In the genomic region with DNA sequence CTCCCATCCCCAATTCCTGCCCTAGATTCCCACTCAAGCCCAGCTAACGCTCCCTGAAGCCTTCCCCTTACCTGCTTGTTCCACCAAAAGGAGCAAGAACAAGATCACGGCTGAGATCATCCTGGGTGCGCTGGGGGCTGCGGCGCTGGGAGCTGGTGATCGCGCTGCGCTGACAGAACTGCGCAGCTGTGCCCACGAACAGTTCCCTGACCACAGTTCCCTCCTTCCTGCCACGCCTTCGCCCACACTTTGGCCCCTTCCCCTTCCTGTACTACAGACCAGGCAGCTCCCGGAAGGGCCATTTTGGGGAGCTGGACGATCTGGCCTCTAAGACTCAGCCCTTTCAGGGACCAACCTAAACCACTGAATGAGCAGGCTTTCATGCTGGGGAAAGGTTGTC, we compare ENCODE assay signal across 8 mouse cellular contexts. TPM values are rescaled to one million over a fixed set of nuclear protein-coding genes. Genes with fewer than 3 reads are reported as not detected.
DNase-seq lines count a peak whose midpoint lies in the region; ATAC-seq and TF ChIP-seq lines count a peak whose summit lies in the region.

A gene (minus strand): TSS at position 240 of the 400 bp plus-strand sequence.

- no peaks in the 10 kb centered on the region for H3K9me3 ChIP-seq in limb, embryonic 13.5 days

- no peaks in the 10 kb centered on the region for H3K27me3 ChIP-seq in limb, embryonic 13.5 days
- H3K27me3 ChIP-seq in myocyte (ENCODE audit: control insufficient read depth, insufficient read depth, insufficient read length) = no peaks in the 10 kb centered on the region

- ATAC-seq in limb, embryonic 13.5 days (ENCODE audit: low FRiP score, low read depth) = no peak

- no peak for TF ChIP-seq POLR2A in myocyte (IDR thresholded peaks at IDR 0.05; ENCODE audit: insufficient read length, low read depth)

- intact Hi-C loops in heart, postnatal 14 days (cut with DNase I) = no loop called here

- H3K4me3 ChIP-seq in brown adipose tissue, adult 24 weeks (ENCODE audit: insufficient read depth, low read depth, low read length) = peak within 1 kb of the TSS; percentile 47
- no peak within 1 kb of the TSS for H3K4me3 ChIP-seq in limb, embryonic 13.5 days
- no peak within 1 kb of the TSS for H3K4me3 ChIP-seq in myocyte

- WGBS in limb, embryonic 13.5 days = 93% methylated on average over 14 of the region's 14 CpGs

- H3K9ac ChIP-seq in limb, embryonic 13.5 days = no peak within 1 kb of the TSS

- H3K36me3 ChIP-seq in limb, embryonic 13.5 days = peaks cover 58% of the 10 kb centered on the region
- peaks cover 45% of the 10 kb centered on the region for H3K36me3 ChIP-seq in myocyte (ENCODE audit: control insufficient read depth, insufficient read depth)

- peaks cover 3% of the 10 kb centered on the region for H3K4me1 ChIP-seq in brown adipose tissue, adult 24 weeks (ENCODE audit: control insufficient read depth, insufficient read depth, insufficient read length, low read length)
- H3K4me1 ChIP-seq in limb, embryonic 13.5 days = peaks cover 16% of the 10 kb centered on the region

- peak within 1 kb of the TSS; percentile 58 for H3K27ac ChIP-seq in brown adipose tissue, adult 24 weeks (replicated peaks; ENCODE audit: low read depth, low read length)
- no peak within 1 kb of the TSS for H3K27ac ChIP-seq in limb, embryonic 13.5 days

- no peak for DNase-seq in left cerebral cortex, adult 18-20 months (ENCODE audit: low spot score in 2 of 2)
- no peak for DNase-seq in left cerebral cortex, adult 9 months (ENCODE audit: low spot score in 2 of 2)
- no peak for DNase-seq in heart, postnatal 14 days
- DNase-seq in right cerebral cortex, adult 18-20 months = no peak
- DNase-seq in kidney, postnatal 4 days = no peak

- no peak within 1 kb of the TSS for H3K4me2 ChIP-seq in limb, embryonic 13.5 days (replicated peaks)
- no peak within 1 kb of the TSS for H3K4me2 ChIP-seq in myocyte (ENCODE audit: low read depth)

- H3K79me2 ChIP-seq in myocyte (ENCODE audit: control insufficient read depth, insufficient read depth) = no peaks in the 10 kb centered on the region

- H3ac ChIP-seq in myocyte (ENCODE audit: control insufficient read depth, insufficient read length) = no peak within 1 kb of the TSS

TF ChIP-seq in myocyte, 11 proteins besides CTCF, POLR2A, EP300 and RAD21:
- TF ChIP-seq TCF12 (IDR thresholded peaks at IDR 0.05; ENCODE audit: insufficient read depth, poor library complexity, severe bottlenecking) = no peak
- peak; percentile 64 for TF ChIP-seq POLR2AphosphoS2 (IDR thresholded peaks at IDR 0.05; ENCODE audit: insufficient read length, low read depth)
TF ChIP-seq in myocyte: peak in this region for 1.

RNA-seq across cellular contexts. Expression of the gene that starts here (rescaled TPM):
- total RNA-seq in left cerebral cortex, adult 18-20 months (2021) = 10 to 100 TPM; 13.7 to 14.7 TPM
- polyA plus RNA-seq in brown adipose tissue, adult 24 weeks (2012; ENCODE audit: insufficient read depth, insufficient read length, missing spikeins) = 29.3 and 35.1 TPM in 2 replicates
- 10 to 100 TPM; 10.2 to 11.6 TPM for total RNA-seq in heart, postnatal 14 days (2021)
- polyA plus RNA-seq in limb, embryonic 13.5 days (2015; fragmentation: Nextera tagmentation; extraction: Ambion mirVana) = 37.8 and 39.1 TPM in 2 replicates
- polyA plus RNA-seq in myocyte (2012; fragmentation: generic; extraction: Trizol) = not detected

Comparison
In these comparisons a context has a peak if more than half of its experiments do, and no peak if none do; other contexts are left out.
1. RNA of the gene that starts here (polyA plus RNA-seq): 37.8 to 39.1 TPM in limb, embryonic 13.5 days and 29.3 to 35.1 TPM in brown adipose tissue, adult 24 weeks; not detected in myocyte (single experiment); every median in the first group is over 10 times any median in the second.